Mouse (Mus musculus) ES-Bruce4 (cell line): ENCODE measurements around the gene Lhfpl5. TPM values are rescaled to one million over a fixed set of nuclear protein-coding genes. Genes with fewer than 3 reads are reported as not detected.

ENCODE experiments used
- H3K27ac ChIP-seq: 2 replicates; pipeline ENCODE4 v1.5.1; 2012; ENCODE audit warnings: low read length, inconsistent platforms; ENCODE audit not compliant: insufficient read depth
- H3K27me3 ChIP-seq: 2 replicates; pipeline ENCODE4 v1.6.1; 2012; ENCODE audit warnings: mild to moderate bottlenecking, low read length, inconsistent platforms; ENCODE audit not compliant: control insufficient read depth, poor library complexity, insufficient read depth, severe bottlenecking
- H3K36me3 ChIP-seq: 2 replicates; pipeline ENCODE4 v1.6.1; 2012; ENCODE audit warnings: inconsistent platforms, mild to moderate bottlenecking, low read length, moderate library complexity; ENCODE audit not compliant: control insufficient read depth, poor library complexity, insufficient read depth, severe bottlenecking
- H3K4me1 ChIP-seq: one replicate; pipeline ENCODE4 v1.8.1; 2011; ENCODE audit warnings: low read length; ENCODE audit not compliant: control insufficient read depth, insufficient read depth
- H3K4me3 ChIP-seq: 2 replicates; pipeline ENCODE4 v1.5.1; 2011; ENCODE audit warnings: low read depth, mild to moderate bottlenecking, low read length
- H3K9ac ChIP-seq: 2 replicates; pipeline ENCODE4 v1.6.1; 2012; ENCODE audit warnings: low read depth, mild to moderate bottlenecking, inconsistent platforms; ENCODE audit not compliant: poor library complexity, severe bottlenecking
- H3K9me3 ChIP-seq: replicated peaks from 2 replicates; pipeline ENCODE4 v1.6.1; 2012; ENCODE audit warnings: mild to moderate bottlenecking, low read length, inconsistent platforms; ENCODE audit not compliant: control insufficient read depth, poor library complexity, insufficient read depth, severe bottlenecking
- CTCF ChIP-seq: IDR thresholded peaks from one replicate; pipeline ENCODE4 v1.8.1; 2011; ENCODE audit warnings: low read depth, low read length
- EP300 ChIP-seq: IDR thresholded peaks from 2 replicates; pipeline ENCODE4 v1.6.1; 2011; ENCODE audit warnings: low read depth, low read length; ENCODE audit not compliant: insufficient read depth
- POLR2A ChIP-seq: IDR thresholded peaks from one replicate; pipeline ENCODE4 v1.8.1; 2011; ENCODE audit warnings: low read length; ENCODE audit not compliant: insufficient read depth
- polyA plus RNA-seq: library from polyadenylated mRNA; stranded (reverse); fragments of >200 nt; gene quantifications from 2 replicates; pipeline ENCODE4 v1.2.4, GENCODE M21; 2011; ENCODE audit warnings: low read depth; ENCODE audit not compliant: missing spikeins, insufficient read depth, insufficient read length

Gene Lhfpl5
- polyA plus RNA-seq, 1 experiment = not detected

- Histone ChIP-seq H3K36me3 (no peaks in the 10 kb centered on the region), H3K27me3 (no peaks in the 10 kb centered on the region), H3K9me3 (no peaks in the 10 kb centered on the region), H3K27ac (no peak overlapping the region), H3K4me3 (no peak overlapping the region), H3K4me1 (peaks cover under 1% of the 10 kb centered on the region), H3K9ac (no peak overlapping the region)
- TF ChIP-seq CTCF (no peak), EP300 (no peak), POLR2A (no peak)
Observed at GRCm38 (mm10) chr17:28561613-28562012, 13.8 kb upstream of the Lhfpl5 start.

DNA sequence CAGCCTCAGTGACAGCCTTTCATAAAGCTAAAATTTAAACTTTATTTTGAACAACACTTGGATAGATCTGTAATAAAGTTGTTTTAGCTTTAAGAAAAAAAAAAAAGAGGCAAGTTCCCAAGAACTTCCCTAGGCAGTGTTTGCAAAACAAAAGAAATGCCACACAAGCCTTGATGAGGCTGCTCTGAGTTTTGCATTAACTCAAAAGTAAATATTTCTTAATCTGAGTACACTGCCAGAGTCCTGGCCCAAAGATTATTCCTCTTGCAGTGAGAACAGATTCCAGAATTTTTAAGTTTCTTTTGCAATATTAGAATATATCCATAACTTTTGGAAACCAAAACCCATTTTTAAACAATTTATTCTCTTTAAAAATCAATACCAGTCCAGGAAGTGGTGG is 10.3 kb upstream of the Lhfpl5 start:
- H3K4me1 ChIP-seq = peaks cover 1% of the 10 kb centered on the region

GRCm38 (mm10) chr17:28567541-28567940 is 7.9 kb upstream of the Lhfpl5 start:
- Histone ChIP-seq H3K4me3 (no peak overlapping the region), H3K27ac (peak overlapping the region; percentile 64), H3K27me3 (no peaks in the 10 kb centered on the region), H3K36me3 (no peaks in the 10 kb centered on the region), H3K9me3 (no peaks in the 10 kb centered on the region), H3K9ac (no peak overlapping the region), H3K4me1 (peaks cover 1% of the 10 kb centered on the region)
- TF ChIP-seq POLR2A (no peak), CTCF (no peak), EP300 (no peak)

More for the DNA sequence above, 10.3 kb upstream of the Lhfpl5 start:
- Histone ChIP-seq H3K36me3 (no peaks in the 10 kb centered on the region), H3K4me3 (no peak overlapping the region), H3K9ac (no peak overlapping the region), H3K9me3 (no peaks in the 10 kb centered on the region), H3K27ac (no peak overlapping the region), H3K27me3 (no peaks in the 10 kb centered on the region)
- TF ChIP-seq POLR2A = no peak
- TF ChIP-seq CTCF = no peak
- TF ChIP-seq EP300 = no peak

DNA sequence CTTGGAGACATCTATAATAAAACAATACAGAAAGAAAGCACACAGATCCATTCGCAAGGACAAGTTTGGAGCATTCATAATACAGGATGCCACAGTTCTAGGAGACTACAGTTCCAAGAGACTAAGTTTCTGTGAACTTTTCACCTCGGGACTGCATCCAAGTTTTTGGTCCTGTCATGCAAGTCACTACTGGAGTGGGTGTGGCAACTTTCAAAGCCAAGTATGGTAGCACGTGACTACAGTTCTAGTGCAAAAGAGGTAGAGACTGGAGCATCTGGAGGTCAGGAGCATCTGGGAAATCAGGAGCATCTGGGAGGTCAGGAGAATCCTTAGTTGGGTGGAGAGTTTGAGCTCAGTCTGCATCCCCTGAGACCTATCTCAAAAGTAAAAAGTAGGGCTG is 3.6 kb upstream of the Lhfpl5 start:
- H3K4me1 ChIP-seq = peaks cover 1% of the 10 kb centered on the region
- no peak overlapping the region for H3K27ac ChIP-seq
- no peaks in the 10 kb centered on the region for H3K27me3 ChIP-seq
- no peak overlapping the region for H3K9ac ChIP-seq
- no peak overlapping the region for H3K4me3 ChIP-seq
- H3K36me3 ChIP-seq = no peaks in the 10 kb centered on the region
- no peak for TF ChIP-seq CTCF
- no peak for TF ChIP-seq EP300
- no peak for TF ChIP-seq POLR2A
- no peaks in the 10 kb centered on the region for H3K9me3 ChIP-seq

DNA sequence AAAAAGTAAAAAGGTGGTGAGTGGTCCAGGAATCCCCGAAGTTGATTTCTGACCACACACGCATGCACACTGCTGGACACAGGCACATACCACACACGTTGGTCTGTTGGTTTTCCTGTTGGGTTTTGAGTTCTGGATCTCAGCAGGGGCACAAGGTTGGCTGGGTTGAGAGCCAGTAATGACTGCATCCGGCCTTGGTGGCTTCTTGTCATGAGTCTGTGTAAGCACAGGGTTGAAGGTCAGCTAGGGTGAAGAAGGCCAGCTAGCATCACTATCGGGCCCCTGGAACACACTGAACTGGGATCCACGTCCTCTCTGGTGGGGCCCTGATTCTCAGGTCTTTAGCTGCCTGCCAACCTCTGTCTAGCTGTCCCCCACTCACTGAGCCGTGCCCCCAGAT is 2.9 kb upstream of the Lhfpl5 start:
- Histone ChIP-seq H3K4me3 (no peak overlapping the region), H3K9me3 (no peaks in the 10 kb centered on the region), H3K27ac (no peak overlapping the region), H3K4me1 (peaks cover 1% of the 10 kb centered on the region), H3K27me3 (no peaks in the 10 kb centered on the region), H3K9ac (no peak overlapping the region), H3K36me3 (no peaks in the 10 kb centered on the region)
- TF ChIP-seq CTCF (no peak), EP300 (no peak), POLR2A (no peak)

- Histone ChIP-seq H3K9me3 (no peaks in the 10 kb centered on the region), H3K4me3 (no peak overlapping the region), H3K27me3 (no peaks in the 10 kb centered on the region), H3K27ac (no peak overlapping the region), H3K4me1 (no peaks in the 10 kb centered on the region), H3K36me3 (no peaks in the 10 kb centered on the region), H3K9ac (no peak overlapping the region)
- TF ChIP-seq CTCF (no peak), POLR2A (no peak), EP300 (no peak)
Observed at GRCm38 (mm10) chr17:28572941-28573340, 2.5 kb upstream of the Lhfpl5 start.
